Mouse (Mus musculus) urinary bladder, adult 2 months (tissue): ENCODE data around the gene Arv1. TPM values are rescaled to one million over a fixed set of nuclear protein-coding genes. Genes with fewer than 3 reads are reported as not detected.

Experiments used
- DNase-seq: peaks from one replicate; pipeline ENCODE4 v3.0.0; 2022; ENCODE audit warnings: low spot score
- polyA plus RNA-seq: library from polyadenylated mRNA; depleted of rRNA; stranded (reverse); fragments of >200 nt; gene quantifications from 2 replicates; pipeline ENCODE4 v1.2.3, GENCODE M21; 2012; rRNA removed

Gene Arv1
- 11.7 and 15.4 TPM in 2 replicates for polyA plus RNA-seq

DNA sequence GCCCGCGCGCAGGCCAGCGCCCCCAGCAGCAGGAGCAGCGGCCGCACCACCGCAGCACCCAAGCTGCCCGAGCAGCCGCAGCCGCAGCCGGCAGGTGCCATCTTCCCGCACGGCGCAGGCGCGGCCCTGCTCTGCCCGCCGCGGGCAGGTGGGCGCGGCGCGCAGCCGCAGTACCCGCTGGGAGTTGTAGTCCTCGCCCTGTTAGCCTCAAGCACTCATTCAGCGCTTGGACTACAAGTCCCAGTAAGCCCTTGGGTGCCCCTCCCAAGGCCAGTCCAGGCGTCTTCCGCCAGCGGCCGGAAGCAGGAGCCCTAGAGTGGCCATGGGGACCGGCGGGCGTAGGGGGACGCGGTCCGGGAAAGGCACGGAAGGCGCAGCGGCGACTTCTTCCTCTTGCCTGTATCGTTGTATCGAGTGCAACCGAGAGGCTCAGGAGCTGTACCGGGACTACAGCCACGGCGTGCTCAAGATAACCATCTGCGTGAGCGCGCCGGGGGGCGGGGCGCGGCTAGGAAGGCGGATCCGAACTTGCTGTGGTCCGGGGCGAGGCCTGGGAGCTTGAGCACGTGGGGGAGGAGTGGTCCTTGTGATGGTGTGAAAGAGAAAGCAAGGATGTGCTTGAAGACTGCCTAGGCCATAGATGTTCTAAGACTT is at the start of gene Arv1, which contains the start of gene Ttc13:
Gene Arv1 (plus strand): TSS at position 278 of the 654 bp plus-strand sequence.
Gene Ttc13 (minus strand): TSS at position 122 of the 654 bp plus-strand sequence.
- DNase-seq, result peak; percentile 85

- DNase-seq, result no peak
Measured at GRCm38 (mm10) chr8:124672345-124672744, 49.6 kb upstream of the Arv1 start.

- DNase-seq, result no peak
Measured at GRCm38 (mm10) chr8:124676661-124677060, 45.3 kb upstream of the Arv1 start.

DNA sequence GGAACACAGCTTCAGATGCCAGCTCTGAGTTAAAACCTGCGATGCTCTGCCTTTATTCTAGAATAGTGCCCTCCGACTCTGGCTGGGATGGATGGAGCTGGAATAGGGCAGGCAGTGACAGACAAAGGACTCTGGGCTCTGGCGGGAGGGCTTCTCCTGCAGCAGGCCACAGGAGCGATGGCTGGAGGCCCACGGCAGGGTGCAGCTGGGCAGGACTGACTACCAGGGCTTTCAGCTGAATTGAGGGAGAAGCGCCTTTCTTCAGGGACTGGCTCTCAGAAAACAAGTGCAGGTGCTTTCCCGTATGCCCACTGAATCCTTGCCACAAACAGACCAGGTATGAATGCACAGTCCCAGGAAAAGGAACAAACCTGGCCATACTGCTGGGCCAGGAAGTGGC is 44.9 kb upstream of the Arv1 start:
- no peak for DNase-seq

- DNase-seq, result peak; percentile 50
Measured at GRCm38 (mm10) chr8:124677486-124677885, 44.5 kb upstream of the Arv1 start.

- DNase-seq, result no peak
Measured at GRCm38 (mm10) chr8:124678246-124678645, 43.7 kb upstream of the Arv1 start.

- DNase-seq, result no peak
Measured at GRCm38 (mm10) chr8:124681077-124681791, 40.7 kb upstream of the Arv1 start.

DNA sequence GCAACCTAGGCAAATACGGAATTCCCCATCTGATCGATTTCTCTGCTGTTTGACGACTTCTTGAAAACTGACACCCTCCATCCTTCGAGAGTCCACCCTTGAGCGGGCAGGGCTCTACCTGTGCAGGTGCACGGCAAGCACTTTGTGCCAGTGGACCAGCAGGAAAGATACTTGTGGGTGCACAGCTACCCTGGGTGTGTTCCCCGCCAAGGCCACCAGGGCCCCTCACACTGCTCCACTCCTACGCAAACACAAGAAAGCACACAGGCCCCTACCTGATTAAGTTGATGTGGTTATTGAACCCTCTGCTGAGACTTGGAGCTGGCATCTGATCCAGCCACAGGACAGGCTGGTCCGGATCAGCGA is 40.2 kb upstream of the Arv1 start:
- DNase-seq, result no peak

DNA sequence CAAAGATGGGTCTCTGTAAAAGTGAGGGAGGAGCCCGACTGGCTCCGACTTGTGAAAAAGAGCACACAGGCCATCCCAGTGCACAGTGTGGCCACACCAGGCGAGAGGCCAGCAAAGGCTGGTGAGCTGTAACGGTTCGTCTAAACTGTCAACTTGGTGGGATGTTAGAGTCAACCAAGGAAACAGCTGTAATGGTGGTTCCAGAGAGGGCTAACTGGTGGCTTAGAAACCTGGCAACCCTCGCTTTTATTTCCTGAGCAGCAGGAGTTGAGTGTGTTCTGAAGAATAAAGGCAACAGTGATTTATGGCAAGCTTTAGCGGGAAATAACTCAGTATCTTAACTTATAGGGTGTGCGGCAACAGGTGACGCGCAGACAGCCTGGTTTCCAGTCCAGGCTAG is 39.7 kb upstream of the Arv1 start:
- DNase-seq, result no peak

GRCm38 (mm10) chr8:124688899-124689298 is 33.0 kb upstream of the Arv1 start:
- DNase-seq, result no peak

DNA sequence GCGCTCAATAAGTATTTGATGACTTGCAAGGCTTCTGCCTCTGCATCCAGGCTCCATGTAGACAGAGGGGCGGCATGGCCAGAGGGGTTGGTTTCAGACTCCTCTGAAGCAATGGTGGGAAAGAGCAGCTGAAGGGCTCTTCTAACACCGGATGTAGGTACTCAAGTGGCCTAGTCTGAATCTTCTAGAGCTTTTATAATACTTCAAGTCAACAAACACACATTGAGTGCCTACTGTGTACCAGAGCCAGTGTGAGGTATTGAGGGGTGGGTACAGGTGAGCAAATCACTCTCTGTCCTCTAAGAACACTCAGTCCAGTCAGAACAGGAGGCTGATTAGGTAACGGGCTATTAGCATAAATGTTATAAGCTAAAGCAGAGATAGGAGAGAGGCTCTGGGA is 30.2 kb upstream of the Arv1 start:
- no peak for DNase-seq

GRCm38 (mm10) chr8:124695424-124696100 is 26.4 kb upstream of the Arv1 start:
- no peak for DNase-seq

DNA sequence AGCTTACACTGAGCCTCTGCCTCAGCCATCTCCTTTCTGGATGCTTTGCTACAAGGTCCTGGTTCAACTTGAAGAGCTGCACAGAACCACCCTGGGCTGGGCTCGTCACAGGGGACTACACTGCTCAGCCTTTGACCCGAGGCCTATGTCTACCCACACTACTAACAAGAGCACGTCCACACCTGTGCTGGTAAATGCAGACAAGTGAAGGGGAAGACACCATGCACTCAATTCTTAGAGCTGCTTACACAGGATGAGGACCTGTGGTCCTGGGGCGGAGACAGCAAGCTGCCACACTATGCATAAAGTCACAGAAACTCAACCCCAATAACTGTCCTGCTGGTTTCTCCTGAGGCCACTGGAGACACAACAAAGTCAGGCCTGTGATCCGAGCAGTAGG is 21.7 kb upstream of the Arv1 start:
- DNase-seq, result no peak

DNA sequence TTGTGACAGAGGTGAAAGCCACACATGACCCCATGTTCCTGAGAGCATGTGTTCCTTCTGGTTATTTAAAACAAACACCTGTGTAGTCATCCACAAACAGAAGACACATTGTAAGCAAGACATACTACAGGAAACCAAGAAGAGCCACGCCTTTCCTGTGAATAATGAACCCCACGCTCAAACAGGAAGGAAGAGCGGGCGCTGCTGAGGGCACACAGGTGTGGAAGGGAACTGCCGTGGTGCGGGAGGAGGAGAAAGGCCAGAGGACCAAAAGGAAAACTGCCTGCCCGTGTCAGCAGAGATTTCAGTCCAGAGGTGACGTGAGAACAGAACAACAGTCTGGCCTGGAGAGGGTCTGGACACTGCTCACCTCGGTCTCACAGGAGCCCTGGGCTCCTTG is 20.9 kb upstream of the Arv1 start:
- no peak for DNase-seq

DNA sequence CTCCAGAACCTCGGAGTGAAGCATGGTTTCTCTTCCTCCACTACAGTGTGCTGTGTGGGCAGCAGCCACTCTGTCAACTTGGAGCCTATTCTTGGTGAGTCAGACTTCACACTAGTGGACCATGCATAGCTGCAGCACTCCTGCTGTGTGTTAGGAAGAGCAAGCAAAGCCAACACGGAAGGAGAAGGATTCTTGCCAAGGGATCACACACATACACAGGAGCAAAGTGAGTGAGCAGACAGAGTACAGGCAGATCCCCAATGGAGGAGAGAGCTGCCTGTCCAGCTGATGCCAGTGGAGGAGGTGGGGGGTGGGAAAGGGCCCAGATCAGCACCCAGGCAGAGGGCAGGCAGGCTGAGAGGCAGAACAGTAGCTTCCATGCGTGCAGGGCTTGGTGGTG is 19.8 kb upstream of the Arv1 start:
- no peak for DNase-seq

DNA sequence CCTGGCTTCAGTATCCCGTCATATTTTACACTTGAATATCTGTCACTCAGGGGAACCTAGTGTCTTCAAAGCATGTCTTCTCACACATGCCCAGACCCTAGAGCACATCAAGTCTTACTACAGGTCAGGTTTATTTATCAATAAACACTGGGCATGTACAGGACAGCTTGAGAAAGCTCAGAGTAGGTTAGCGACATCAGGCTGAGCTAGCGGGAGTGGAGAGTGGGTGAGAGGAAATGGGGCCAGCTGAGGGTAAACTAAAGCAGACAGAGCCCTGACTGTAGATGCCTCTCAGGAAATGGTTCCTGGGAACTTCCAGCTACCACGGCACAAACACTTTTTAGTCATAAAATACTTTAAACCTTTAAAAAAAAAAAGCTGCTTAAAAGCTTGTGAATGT is 18.4 kb upstream of the Arv1 start:
- DNase-seq, result no peak

GRCm38 (mm10) chr8:124704376-124704775 is 17.6 kb upstream of the Arv1 start:
- DNase-seq, result no peak

- DNase-seq, result no peak
Measured at GRCm38 (mm10) chr8:124705823-124706222, 16.1 kb upstream of the Arv1 start.

GRCm38 (mm10) chr8:124713207-124713606 is 8.7 kb upstream of the Arv1 start:
- no peak for DNase-seq

GRCm38 (mm10) chr8:124715736-124716135 is 6.2 kb upstream of the Arv1 start:
- no peak for DNase-seq

DNA sequence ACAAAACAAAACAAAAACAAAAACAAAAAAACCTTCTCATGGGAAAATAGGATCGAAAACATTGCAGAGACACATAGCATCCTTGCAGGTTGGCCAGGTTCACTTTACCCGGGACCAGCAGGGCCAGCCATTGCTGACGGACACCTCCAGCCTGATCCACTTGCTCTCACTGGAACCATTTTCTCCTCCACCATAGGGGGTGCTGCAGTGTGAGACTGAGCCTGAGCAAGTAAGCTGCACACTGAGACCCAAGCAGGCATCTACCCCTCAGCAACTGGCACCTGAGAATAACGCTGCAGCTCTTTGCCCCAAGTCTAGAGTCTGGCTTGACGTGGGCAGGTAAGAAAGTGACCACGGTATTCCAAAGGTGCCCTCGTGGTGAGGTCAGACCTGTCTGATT is 1.8 kb upstream of the Arv1 start:
- no peak for DNase-seq

GRCm38 (mm10) chr8:124720938-124721861 is 739 bp upstream of the Arv1 start:
- DNase-seq, result no peak
